Mouse (Mus musculus): Measurements from ENCODE around the gene Kif28. TPM values are rescaled to one million over a fixed set of nuclear protein-coding genes. Genes with fewer than 3 reads are reported as not detected.
A peak's percentile ranks its signal among the peaks of the same experiment; 100 is the strongest.
"Not testable (repeated sequence)": the region's sequence is repeated elsewhere in the genome, so short reads cannot be mapped to it uniquely, and the experiment has no call there.

The Kif28 gene
- not detected in 2 replicates for total RNA-seq (2015)
- total RNA-seq (2017): not detected in 2 replicates

DNA sequence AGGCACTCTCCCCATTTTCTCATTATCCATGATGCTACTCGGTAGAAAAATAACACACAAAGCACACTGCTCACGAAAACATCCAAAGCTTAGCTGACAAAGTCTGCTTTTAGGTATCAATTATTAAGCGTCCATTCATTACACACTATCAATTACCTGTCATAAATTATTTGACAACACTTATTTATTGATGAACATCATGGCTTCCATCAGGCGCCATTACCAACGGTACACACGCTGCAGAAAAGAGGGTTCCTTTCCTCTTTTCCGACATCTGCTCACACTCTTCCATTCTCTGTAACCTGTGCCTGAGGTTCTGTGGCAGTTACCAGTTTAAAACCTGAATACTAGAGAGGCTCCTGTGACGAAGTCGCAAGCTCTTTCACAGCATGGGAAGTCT lies at the start of gene Kif28:
Gene Kif28 (minus strand): TSS at position 101 of the 400 bp plus-strand sequence.
- no peak for ATAC-seq (ENCODE audit: poor library complexity, severe bottlenecking)

GRCm38 (mm10) chr1:179787281-179787680 lies 42.2 kb upstream of the Kif28 start:
- ATAC-seq (ENCODE audit: poor library complexity, severe bottlenecking): peak; percentile 69; the same call in 1 of the 2 replicates

GRCm38 (mm10) chr1:179785502-179785901 lies 40.4 kb upstream of the Kif28 start:
- no peak for ATAC-seq (ENCODE audit: poor library complexity, severe bottlenecking)

DNA sequence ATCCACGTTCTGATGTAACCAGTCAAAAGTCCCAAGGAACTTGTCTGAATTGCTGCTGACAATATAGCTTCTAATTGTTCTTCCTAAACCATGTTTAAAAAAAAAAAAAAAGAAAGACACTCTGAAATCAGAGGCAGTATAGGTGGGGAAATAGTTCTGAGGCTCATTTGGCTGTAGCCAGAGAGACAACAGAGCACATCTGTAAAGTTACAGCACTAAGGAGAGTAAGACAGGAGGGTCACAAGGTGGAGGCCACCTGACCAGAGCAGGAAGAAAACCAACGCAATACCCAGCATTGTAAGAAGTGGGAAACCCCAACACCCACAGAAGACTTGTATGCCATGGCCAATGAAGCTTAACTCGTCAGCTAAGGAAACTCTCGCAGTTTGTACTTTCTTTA lies 39.0 kb upstream of the Kif28 start:
- ATAC-seq (ENCODE audit: poor library complexity, severe bottlenecking): no peak

DNA sequence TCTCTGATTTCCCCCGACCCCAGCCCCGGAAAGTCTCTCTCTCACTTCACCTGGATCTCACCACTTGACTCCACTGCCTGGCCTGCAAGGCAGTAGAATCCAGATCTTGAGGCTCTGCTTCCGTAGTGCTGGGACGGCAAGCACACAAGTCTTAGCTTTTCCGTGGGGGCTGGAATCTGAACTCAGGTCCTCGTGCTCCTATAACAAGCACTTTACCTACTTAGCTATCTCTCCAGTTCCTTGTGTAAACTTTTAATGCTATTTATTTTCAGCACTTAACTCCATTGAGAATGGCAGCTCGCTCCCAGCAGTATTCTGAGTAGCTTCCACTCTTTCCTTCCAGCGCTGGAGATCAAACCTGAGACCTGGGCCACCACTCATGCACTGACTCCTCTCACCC lies 31.8 kb upstream of the Kif28 start:
- no peak for ATAC-seq (ENCODE audit: poor library complexity, severe bottlenecking)

GRCm38 (mm10) chr1:179760553-179760952 lies 15.5 kb upstream of the Kif28 start:
- no peak for ATAC-seq (ENCODE audit: poor library complexity, severe bottlenecking)

- no peak for ATAC-seq (ENCODE audit: poor library complexity, severe bottlenecking)
Measured at GRCm38 (mm10) chr1:179760086-179760485, 15.0 kb upstream of the Kif28 start.

- ATAC-seq (ENCODE audit: poor library complexity, severe bottlenecking): no peak
Measured at GRCm38 (mm10) chr1:179756477-179756876, 11.4 kb upstream of the Kif28 start.

DNA sequence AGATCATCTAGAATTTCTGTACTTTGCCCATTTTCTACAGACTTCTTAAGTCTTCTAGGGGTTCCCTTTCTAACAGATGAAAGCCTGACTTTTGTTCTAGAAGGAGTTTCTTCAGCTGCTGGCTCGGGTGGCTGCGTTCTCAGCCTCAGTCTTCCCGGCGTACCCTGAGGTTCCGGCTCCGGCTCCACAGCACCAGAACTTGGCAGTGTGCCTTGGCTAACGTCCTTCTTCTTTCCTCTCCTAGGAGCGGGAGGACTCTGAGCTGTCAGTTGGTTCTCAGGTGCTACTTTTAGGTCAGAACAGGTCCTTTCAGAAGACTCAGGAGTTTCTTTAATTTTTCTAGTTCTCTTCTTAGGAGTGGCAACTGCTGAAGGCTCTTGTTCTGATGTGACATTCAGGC lies 7.9 kb upstream of the Kif28 start:
- ATAC-seq (ENCODE audit: poor library complexity, severe bottlenecking): no peak

- ATAC-seq (ENCODE audit: poor library complexity, severe bottlenecking): no peak
Measured at GRCm38 (mm10) chr1:179752276-179752675, 7.2 kb upstream of the Kif28 start.

GRCm38 (mm10) chr1:179743593-179744193 lies 1.4 kb downstream of the Kif28 start:
- ATAC-seq (ENCODE audit: poor library complexity, severe bottlenecking): no peak; the same call in 1 of the 2 replicates

GRCm38 (mm10) chr1:179736483-179736882 lies 8.6 kb downstream of the Kif28 start:
- ATAC-seq (ENCODE audit: poor library complexity, severe bottlenecking): no peak

DNA sequence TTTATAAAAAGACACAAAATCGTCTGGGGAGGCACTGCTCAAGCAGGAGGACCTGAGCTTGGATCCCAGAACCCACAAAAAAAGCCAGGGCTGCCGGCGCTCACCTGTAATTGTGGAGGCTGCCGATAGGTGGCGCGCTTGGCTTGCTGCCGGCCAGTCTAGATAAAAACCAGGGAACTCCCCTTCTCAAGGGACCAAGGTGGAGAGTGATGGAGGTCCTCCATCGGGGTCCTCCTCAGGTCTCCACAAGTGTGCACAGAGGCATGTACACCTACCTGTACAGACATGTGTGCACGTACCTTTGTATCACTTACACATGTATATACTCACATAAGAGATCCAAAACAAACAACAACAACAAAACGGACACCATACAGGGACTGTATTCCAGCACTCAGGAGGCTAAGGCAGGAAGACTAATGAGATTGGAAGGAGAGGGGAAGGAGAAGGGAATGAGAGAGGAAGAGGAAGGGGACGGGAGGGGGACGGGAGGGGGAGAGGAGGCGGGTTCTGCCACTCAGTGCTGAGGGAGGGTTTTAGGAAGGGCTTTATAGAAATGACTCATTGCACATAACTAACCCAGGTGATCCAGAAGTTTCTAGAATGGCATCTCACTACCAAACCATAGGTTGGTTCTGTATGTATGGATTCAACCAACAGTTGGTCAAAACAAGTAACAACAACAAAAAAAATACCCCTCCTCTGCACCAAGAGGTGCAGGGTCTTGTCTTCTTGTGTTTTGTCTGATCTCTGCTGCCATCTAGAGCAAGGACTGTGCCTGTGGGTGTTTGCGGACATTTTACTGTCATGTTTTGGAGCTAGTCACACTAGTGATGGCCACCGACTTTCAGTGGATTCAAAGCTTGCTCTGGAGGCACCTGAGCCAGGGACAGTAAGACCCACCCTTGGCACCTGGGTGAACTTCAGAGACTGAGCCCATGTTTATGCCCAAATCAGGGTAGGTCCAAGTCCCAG lies 10.3 kb downstream of the Kif28 start:
- peak; percentile 91 for ATAC-seq (ENCODE audit: poor library complexity, severe bottlenecking)

DNA sequence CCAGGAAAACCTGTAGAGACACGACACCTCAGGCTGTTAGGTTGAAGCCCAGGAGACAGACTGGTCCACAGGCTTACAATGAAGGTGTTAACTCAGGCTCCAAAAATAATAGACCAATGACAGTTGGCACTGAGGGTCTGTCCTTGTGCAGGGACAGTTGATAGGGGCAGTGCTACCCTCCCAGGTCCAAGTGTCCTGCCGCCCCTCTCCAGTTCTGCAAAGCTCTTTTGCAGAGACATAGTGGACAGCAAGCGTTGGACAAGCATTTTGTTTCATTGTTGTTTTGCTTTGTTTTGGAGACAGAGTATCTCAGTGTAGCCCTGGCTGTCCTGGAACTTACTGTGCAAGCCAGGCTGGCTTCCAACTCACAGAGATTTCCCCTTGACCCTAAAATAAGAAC lies 13.7 kb downstream of the Kif28 start:
- ATAC-seq (ENCODE audit: poor library complexity, severe bottlenecking): no peak

GRCm38 (mm10) chr1:179728661-179729060 lies 16.4 kb downstream of the Kif28 start:
- no peak for ATAC-seq (ENCODE audit: poor library complexity, severe bottlenecking)

GRCm38 (mm10) chr1:179722811-179723469 lies 22.1 kb downstream of the Kif28 start:
- no peak for ATAC-seq (ENCODE audit: poor library complexity, severe bottlenecking)

- no peak for ATAC-seq (ENCODE audit: poor library complexity, severe bottlenecking)
Measured at GRCm38 (mm10) chr1:179715786-179716185, 29.3 kb downstream of the Kif28 start.

DNA sequence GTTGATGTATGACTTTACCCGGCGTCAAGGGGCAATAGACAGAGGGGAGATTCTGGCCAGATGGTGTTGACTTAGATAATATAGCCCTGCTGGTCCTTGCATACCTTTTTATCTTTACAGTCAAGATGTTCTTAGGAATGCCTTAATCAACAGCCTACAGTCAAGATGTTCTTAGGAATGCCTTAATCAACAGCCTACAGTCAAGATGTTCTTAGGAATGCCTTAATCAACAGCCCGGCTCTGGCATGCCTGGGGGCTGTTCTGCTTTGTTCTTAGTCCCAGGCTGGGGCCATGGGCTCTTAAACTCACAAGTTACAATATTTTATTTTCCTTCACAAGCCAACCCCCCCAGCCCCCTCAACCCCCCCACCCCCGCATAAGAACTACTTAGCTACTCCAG lies 29.8 kb downstream of the Kif28 start:
- not testable (repeated sequence) for ATAC-seq (ENCODE audit: poor library complexity, severe bottlenecking)

- ATAC-seq (ENCODE audit: poor library complexity, severe bottlenecking): no peak
Measured at GRCm38 (mm10) chr1:179713367-179713766, 31.7 kb downstream of the Kif28 start.

GRCm38 (mm10) chr1:179712658-179713057 lies 32.4 kb downstream of the Kif28 start:
- ATAC-seq (ENCODE audit: poor library complexity, severe bottlenecking): no peak

DNA sequence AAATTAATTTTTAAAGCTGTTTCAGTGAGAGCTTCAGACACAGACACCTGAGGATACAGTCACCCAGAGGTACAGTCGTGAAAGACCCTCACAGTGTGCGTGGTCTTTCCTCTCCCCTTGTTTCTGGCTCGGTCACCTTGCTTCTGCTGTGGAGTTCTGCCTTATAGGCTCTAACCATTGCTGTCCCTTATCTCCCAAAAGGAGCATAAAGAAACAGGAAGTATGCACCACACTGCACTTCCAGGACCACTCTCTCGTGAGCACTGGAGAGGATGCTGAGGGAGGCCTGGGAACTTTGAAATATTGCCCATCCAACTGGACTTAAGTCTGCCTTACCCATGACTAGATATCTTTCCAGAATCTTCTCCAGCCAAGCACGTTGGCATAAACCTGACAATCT lies 34.3 kb downstream of the Kif28 start:
- ATAC-seq (ENCODE audit: poor library complexity, severe bottlenecking): no peak

Data from megakaryocyte, adult 5-6 weeks (primary cell).